Mouse (Mus musculus): ENCODE measurements around the gene Crybg2. TPM values are rescaled to one million over a fixed set of nuclear protein-coding genes. Genes with fewer than 3 reads are reported as not detected.

The Crybg2 gene
- polyA plus RNA-seq, 1 experiment from 2014 or later, result 3.7 TPM

- Histone ChIP-seq H3K27ac (replicated peaks; ENCODE audit: low read depth, low read length) (no peak overlapping the region), H3K4me1 (ENCODE audit: control insufficient read depth, insufficient read depth, low read length) (no peaks in the 10 kb centered on the region), H3K27me3 (ENCODE audit: control insufficient read depth, insufficient read depth, low read length) (peaks cover 10% of the 10 kb centered on the region; the same call in 1 of the 2 replicates), H3K4me2 (ENCODE audit: low read depth, severe bottlenecking) (no peak overlapping the region), H3K9me3 (ENCODE audit: control insufficient read depth, low read length) (no peaks in the 10 kb centered on the region), H3K4me3 (ENCODE audit: low read depth, low read length) (no peak overlapping the region), H3K36me3 (ENCODE audit: control insufficient read depth, insufficient read depth, low read length) (no peaks in the 10 kb centered on the region), H3K9ac (ENCODE audit: low read length) (no peak overlapping the region)
- ATAC-seq (ENCODE audit: insufficient number of reproducible peaks, low FRiP score, low TSS enrichment, low read depth) (no peak), DNase-seq (ENCODE audit: low spot score) (no peak)
- 61% methylated on average over 8 of the region's 8 CpGs for WGBS
Observed at GRCm38 (mm10) chr4:134062561-134062960, 1.9 kb downstream of the Crybg2 start.

- WGBS, result 20% methylated on average over 23 of the region's 23 CpGs
Observed at GRCm38 (mm10) chr4:134065431-134066004, 4.9 kb downstream of the Crybg2 start.

GRCm38 (mm10) chr4:134067383-134067782 lies 6.8 kb downstream of the Crybg2 start:
- Histone ChIP-seq H3K4me3 (ENCODE audit: low read depth, low read length) (no peak overlapping the region), H3K36me3 (ENCODE audit: control insufficient read depth, insufficient read depth, low read length) (no peaks in the 10 kb centered on the region), H3K27ac (replicated peaks; ENCODE audit: low read depth, low read length) (no peak overlapping the region), H3K4me1 (ENCODE audit: control insufficient read depth, insufficient read depth, low read length) (no peaks in the 10 kb centered on the region), H3K27me3 (ENCODE audit: control insufficient read depth, insufficient read depth, low read length) (peaks cover 7% of the 10 kb centered on the region; the same call in 1 of the 2 replicates), H3K9me3 (ENCODE audit: control insufficient read depth, low read length) (no peaks in the 10 kb centered on the region), H3K9ac (ENCODE audit: low read length) (no peak overlapping the region), H3K4me2 (ENCODE audit: low read depth, severe bottlenecking) (no peak overlapping the region)
- WGBS, result 95% methylated on average over 8 of the region's 8 CpGs
- DNase-seq (ENCODE audit: low spot score), result no peak
- ATAC-seq (ENCODE audit: insufficient number of reproducible peaks, low FRiP score, low TSS enrichment, low read depth), result no peak

More at GRCm38 (mm10) chr4:134065431-134066004, 4.9 kb downstream of the Crybg2 start:
- DNase-seq (ENCODE audit: low spot score), result no peak
- H3K9ac ChIP-seq (ENCODE audit: low read length), result no peak overlapping the region
- H3K4me1 ChIP-seq (ENCODE audit: control insufficient read depth, insufficient read depth, low read length), result no peaks in the 10 kb centered on the region
- peaks cover 7% of the 10 kb centered on the region; the same call in 1 of the 2 replicates for H3K27me3 ChIP-seq (ENCODE audit: control insufficient read depth, insufficient read depth, low read length)
- H3K36me3 ChIP-seq (ENCODE audit: control insufficient read depth, insufficient read depth, low read length), result no peaks in the 10 kb centered on the region
- H3K4me3 ChIP-seq (ENCODE audit: low read depth, low read length), result no peak overlapping the region
- ATAC-seq (ENCODE audit: insufficient number of reproducible peaks, low FRiP score, low TSS enrichment, low read depth), result no peak
- H3K27ac ChIP-seq (replicated peaks; ENCODE audit: low read depth, low read length), result no peak overlapping the region
- no peaks in the 10 kb centered on the region for H3K9me3 ChIP-seq (ENCODE audit: control insufficient read depth, low read length)
- no peak overlapping the region for H3K4me2 ChIP-seq (ENCODE audit: low read depth, severe bottlenecking)

GRCm38 (mm10) chr4:134067833-134068544 lies 7.4 kb downstream of the Crybg2 start:
- 75% methylated on average over 7 of the region's 7 CpGs for WGBS
- Histone ChIP-seq H3K36me3 (ENCODE audit: control insufficient read depth, insufficient read depth, low read length) (no peaks in the 10 kb centered on the region), H3K27me3 (ENCODE audit: control insufficient read depth, insufficient read depth, low read length) (peaks cover 7% of the 10 kb centered on the region; the same call in 1 of the 2 replicates), H3K27ac (replicated peaks; ENCODE audit: low read depth, low read length) (no peak overlapping the region), H3K4me2 (ENCODE audit: low read depth, severe bottlenecking) (no peak overlapping the region), H3K9me3 (ENCODE audit: control insufficient read depth, low read length) (no peaks in the 10 kb centered on the region), H3K4me1 (ENCODE audit: control insufficient read depth, insufficient read depth, low read length) (no peaks in the 10 kb centered on the region), H3K9ac (ENCODE audit: low read length) (no peak overlapping the region), H3K4me3 (ENCODE audit: low read depth, low read length) (no peak overlapping the region)
- ATAC-seq (ENCODE audit: insufficient number of reproducible peaks, low FRiP score, low TSS enrichment, low read depth) (no peak), DNase-seq (ENCODE audit: low spot score) (no peak)

GRCm38 (mm10) chr4:134068793-134069580 lies 8.4 kb downstream of the Crybg2 start:
- Histone ChIP-seq H3K4me2 (ENCODE audit: low read depth, severe bottlenecking) (no peak overlapping the region), H3K27ac (replicated peaks; ENCODE audit: low read depth, low read length) (no peak overlapping the region), H3K27me3 (ENCODE audit: control insufficient read depth, insufficient read depth, low read length) (peaks cover 7% of the 10 kb centered on the region; the same call in 1 of the 2 replicates), H3K4me3 (ENCODE audit: low read depth, low read length) (no peak overlapping the region), H3K4me1 (ENCODE audit: control insufficient read depth, insufficient read depth, low read length) (no peaks in the 10 kb centered on the region), H3K9ac (ENCODE audit: low read length) (no peak overlapping the region), H3K9me3 (ENCODE audit: control insufficient read depth, low read length) (no peaks in the 10 kb centered on the region), H3K36me3 (ENCODE audit: control insufficient read depth, insufficient read depth, low read length) (no peaks in the 10 kb centered on the region)
- 84% methylated on average over 4 of the region's 4 CpGs for WGBS
- DNase-seq (ENCODE audit: low spot score) (no peak), ATAC-seq (ENCODE audit: insufficient number of reproducible peaks, low FRiP score, low TSS enrichment, low read depth) (no peak)

GRCm38 (mm10) chr4:134078694-134079093 lies 18.1 kb downstream of the Crybg2 start:
- ATAC-seq (ENCODE audit: insufficient number of reproducible peaks, low FRiP score, low TSS enrichment, low read depth) (no peak), DNase-seq (ENCODE audit: low spot score) (peak; percentile 75)
- Histone ChIP-seq H3K27ac (replicated peaks; ENCODE audit: low read depth, low read length) (no peak overlapping the region), H3K4me2 (ENCODE audit: low read depth, severe bottlenecking) (no peak overlapping the region), H3K27me3 (ENCODE audit: control insufficient read depth, insufficient read depth, low read length) (no peaks in the 10 kb centered on the region), H3K4me1 (ENCODE audit: control insufficient read depth, insufficient read depth, low read length) (no peaks in the 10 kb centered on the region), H3K9me3 (ENCODE audit: control insufficient read depth, low read length) (no peaks in the 10 kb centered on the region), H3K36me3 (ENCODE audit: control insufficient read depth, insufficient read depth, low read length) (no peaks in the 10 kb centered on the region), H3K4me3 (ENCODE audit: low read depth, low read length) (no peak overlapping the region), H3K9ac (ENCODE audit: low read length) (no peak overlapping the region)
- WGBS, result 20% methylated on average over 3 of the region's 3 CpGs

- 84% methylated on average over 4 of the region's 4 CpGs for WGBS
- DNase-seq (ENCODE audit: low spot score), result no peak
- no peak overlapping the region for H3K4me3 ChIP-seq (ENCODE audit: low read depth, low read length)
- no peaks in the 10 kb centered on the region for H3K27me3 ChIP-seq (ENCODE audit: control insufficient read depth, insufficient read depth, low read length)
- no peak overlapping the region for H3K27ac ChIP-seq (replicated peaks; ENCODE audit: low read depth, low read length)
- no peak overlapping the region for H3K9ac ChIP-seq (ENCODE audit: low read length)
- no peaks in the 10 kb centered on the region for H3K4me1 ChIP-seq (ENCODE audit: control insufficient read depth, insufficient read depth, low read length)
- H3K36me3 ChIP-seq (ENCODE audit: control insufficient read depth, insufficient read depth, low read length), result no peaks in the 10 kb centered on the region
- ATAC-seq (ENCODE audit: insufficient number of reproducible peaks, low FRiP score, low TSS enrichment, low read depth), result no peak
- H3K9me3 ChIP-seq (ENCODE audit: control insufficient read depth, low read length), result no peaks in the 10 kb centered on the region
- no peak overlapping the region for H3K4me2 ChIP-seq (ENCODE audit: low read depth, severe bottlenecking)
Observed at GRCm38 (mm10) chr4:134080674-134081073, 20.1 kb downstream of the Crybg2 start.

GRCm38 (mm10) chr4:134081730-134082386 lies 21.2 kb downstream of the Crybg2 start:
- under 1% methylated on average over 41 of the region's 41 CpGs for WGBS
- 0 out of 2 replicates have a peak overlapping the region, but pooled peaks have one; percentile 27 for H3K9ac ChIP-seq (ENCODE audit: low read length)
- H3K27ac ChIP-seq (replicated peaks; ENCODE audit: low read depth, low read length), result no peak overlapping the region

More at GRCm38 (mm10) chr4:134081730-134082386, 21.2 kb downstream of the Crybg2 start:
- Histone ChIP-seq H3K4me1 (ENCODE audit: control insufficient read depth, insufficient read depth, low read length) (no peaks in the 10 kb centered on the region), H3K36me3 (ENCODE audit: control insufficient read depth, insufficient read depth, low read length) (no peaks in the 10 kb centered on the region), H3K27me3 (ENCODE audit: control insufficient read depth, insufficient read depth, low read length) (no peaks in the 10 kb centered on the region), H3K4me3 (ENCODE audit: low read depth, low read length) (peak overlapping the region; percentile 30), H3K9me3 (ENCODE audit: control insufficient read depth, low read length) (no peaks in the 10 kb centered on the region), H3K4me2 (ENCODE audit: low read depth, severe bottlenecking) (peak overlapping the region; percentile 58)
- peak; percentile 85 for DNase-seq (ENCODE audit: low spot score)
- peak; percentile 85 for ATAC-seq (ENCODE audit: insufficient number of reproducible peaks, low FRiP score, low TSS enrichment, low read depth)
